Mouse (Mus musculus) urinary bladder, adult 2 months (tissue): ENCODE results near the gene Tmem141. TPM values are rescaled to one million over a fixed set of nuclear protein-coding genes. Genes with fewer than 3 reads are reported as not detected.

Source experiments
- DNase-seq: peaks from one replicate; pipeline ENCODE4 v3.0.0; 2022; ENCODE audit warnings: low spot score
- polyA plus RNA-seq: library from polyadenylated mRNA; depleted of rRNA; stranded (reverse); fragments of >200 nt; gene quantifications from 2 replicates; pipeline ENCODE4 v1.2.3, GENCODE M21; 2012

Tmem141 gene
- polyA plus RNA-seq, 1 experiment = 59.7 TPM

- peak; percentile 88 for DNase-seq
These were observed 13.8 kb downstream of the Tmem141 start, which contains the start of gene Rabl6 for GRCm38 (mm10) chr2:25607761-25608622. Gene Rabl6, minus strand, starts transcription at chr2:25608521.

- no peak for DNase-seq
These were observed 19.3 kb downstream of the Tmem141 start for GRCm38 (mm10) chr2:25602526-25602925.

- no peak for DNase-seq
These were observed 21.8 kb downstream of the Tmem141 start for GRCm38 (mm10) chr2:25600037-25600436.

DNA sequence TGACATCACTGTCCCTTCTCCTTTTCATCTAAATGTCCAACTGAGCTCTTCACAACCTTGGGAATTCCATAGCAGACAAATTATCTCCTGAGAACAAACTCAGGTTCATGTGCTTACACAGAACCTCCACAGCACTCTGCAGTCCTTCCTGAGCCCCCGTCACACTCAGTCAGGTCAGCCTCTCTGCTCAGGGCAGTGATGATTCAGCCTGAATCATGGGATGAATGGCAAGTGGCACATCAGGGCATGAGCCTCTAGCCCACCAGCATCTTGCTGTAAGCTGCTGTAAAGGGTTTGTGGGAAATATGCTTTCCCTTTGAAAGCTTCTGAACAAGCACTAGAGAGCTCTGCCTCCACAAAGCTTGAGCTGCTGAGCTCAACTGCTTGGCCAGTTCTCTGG, 23.1 kb downstream of the Tmem141 start:
- no peak for DNase-seq

DNA sequence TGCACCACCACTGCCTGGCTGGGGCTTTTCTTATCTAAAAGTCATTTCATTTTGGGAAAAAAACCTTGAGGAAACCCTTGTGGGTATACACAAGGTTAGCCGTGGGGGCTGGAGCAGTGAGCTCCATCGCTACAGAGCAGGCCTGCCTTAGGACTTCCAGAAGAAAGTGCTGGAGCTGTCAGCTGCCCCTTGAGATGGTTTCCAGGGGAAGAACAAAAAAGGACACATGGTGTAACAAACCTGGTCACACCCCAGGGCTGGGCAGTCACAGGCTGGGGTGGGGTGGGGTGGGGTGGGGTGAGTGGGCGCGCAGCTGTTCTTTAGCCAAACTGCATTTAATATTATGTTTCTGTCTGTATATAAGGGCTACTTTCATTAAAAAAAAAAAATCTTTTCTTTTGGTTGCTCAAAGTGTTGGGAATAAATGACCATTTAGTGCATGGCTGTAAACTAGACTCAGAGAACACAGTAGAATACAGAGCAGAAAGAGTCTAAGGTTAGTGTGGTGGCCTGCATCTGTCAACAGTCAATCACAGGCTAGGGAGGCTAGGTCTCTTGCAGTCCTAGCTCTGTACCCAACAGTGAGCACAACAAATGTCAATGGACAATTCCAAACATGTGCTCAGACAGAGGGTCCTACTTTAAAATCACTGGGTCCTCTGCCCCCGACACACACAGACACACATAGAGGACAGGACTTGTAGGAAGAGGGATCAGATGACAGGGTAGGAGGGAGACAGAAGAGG, 24.9 kb downstream of the Tmem141 start:
- no peak for DNase-seq

DNA sequence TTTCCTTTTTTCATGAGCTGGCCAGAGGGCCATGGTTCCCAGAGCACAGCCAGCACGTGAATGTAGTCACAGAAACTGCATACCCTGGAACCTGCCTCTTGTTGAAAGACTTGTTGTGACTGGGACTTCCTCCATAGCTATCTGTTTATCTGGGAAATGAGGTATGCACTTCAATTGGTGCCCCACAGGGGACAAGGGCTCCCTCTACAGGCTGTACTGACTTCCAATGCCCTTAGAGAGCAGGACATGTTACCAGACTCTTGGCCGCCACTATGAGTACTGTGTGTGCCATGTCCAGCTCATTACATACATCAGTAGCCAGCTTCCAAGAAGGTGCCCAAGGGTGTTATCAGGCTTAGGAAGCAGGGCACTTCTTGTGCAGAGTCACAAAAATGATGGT, 29.9 kb downstream of the Tmem141 start:
- DNase-seq = no peak

DNA sequence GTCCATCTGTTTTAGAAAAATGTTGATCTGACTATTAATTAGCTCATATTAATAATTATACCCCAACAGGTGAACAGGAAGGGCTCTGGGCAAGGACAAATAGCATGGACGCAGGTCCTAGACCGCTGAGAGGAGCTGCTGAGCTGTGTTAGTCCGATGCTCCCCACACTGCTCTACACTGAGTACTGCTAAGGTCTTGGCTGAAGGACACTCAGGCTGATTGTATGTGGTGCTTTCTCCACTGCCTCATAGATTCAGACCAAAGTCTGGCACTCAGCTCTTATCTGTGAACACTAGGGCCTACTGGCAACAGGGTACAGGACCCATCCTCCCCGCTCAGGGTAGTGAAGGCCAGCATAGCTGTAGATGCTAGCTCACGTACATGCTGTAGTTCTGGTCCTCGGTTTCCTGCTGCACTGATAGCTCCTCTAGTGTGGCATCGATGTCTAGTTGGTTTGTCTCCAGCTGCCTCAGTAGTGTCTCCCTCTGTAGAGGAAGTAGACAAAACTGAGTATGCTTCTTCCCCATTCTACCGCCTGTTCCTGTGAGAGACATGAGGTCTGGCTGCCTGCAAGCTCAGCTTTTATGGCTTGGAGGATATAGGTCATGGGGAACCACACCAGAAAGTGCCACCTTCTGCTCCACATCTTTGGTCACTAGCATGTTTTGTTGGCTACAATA, 33.4 kb downstream of the Tmem141 start:
- DNase-seq = no peak

DNA sequence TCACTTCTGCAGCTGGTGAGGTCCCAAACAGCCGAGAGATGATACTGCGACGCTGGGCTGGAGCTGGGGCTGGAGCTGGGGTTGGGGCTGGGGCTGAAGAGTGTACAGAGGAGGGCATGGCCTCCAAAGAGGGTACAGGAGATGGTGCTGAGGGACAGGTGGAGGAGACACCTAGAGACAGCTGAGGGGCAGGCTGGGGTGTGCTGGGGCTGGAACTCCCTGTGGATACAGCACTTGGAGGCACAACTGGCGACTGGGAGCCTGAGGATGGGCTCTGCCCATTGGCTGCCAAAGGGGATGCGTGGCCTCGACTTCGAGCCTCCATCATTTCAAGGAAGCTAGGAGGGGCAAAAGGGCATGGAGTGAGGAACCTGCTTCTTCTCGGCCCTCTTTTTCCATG, 34.5 kb downstream of the Tmem141 start:
- DNase-seq = no peak

DNA sequence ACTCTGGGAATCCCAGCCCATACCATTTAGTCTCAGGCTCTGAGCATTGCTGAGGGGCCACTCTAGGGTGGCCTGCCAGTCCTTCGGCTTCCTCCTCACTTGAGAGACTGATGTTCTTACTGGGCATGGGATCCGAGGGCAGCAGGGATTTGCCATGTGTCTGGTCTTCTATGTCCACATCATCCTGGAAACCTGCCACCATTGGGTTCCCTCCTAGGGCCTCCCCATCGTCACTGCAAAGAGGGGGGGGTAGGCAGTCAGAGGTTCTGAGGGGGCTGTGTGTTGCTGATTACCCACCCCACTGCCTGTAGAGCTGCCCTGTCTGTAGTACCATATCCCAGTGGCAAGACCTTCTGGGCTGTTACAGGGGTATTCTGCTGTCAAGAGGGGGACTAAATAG, 36.2 kb downstream of the Tmem141 start:
- no peak for DNase-seq

- DNase-seq = no peak
These were observed 36.9 kb downstream of the Tmem141 start for GRCm38 (mm10) chr2:25584856-25585255.

DNA sequence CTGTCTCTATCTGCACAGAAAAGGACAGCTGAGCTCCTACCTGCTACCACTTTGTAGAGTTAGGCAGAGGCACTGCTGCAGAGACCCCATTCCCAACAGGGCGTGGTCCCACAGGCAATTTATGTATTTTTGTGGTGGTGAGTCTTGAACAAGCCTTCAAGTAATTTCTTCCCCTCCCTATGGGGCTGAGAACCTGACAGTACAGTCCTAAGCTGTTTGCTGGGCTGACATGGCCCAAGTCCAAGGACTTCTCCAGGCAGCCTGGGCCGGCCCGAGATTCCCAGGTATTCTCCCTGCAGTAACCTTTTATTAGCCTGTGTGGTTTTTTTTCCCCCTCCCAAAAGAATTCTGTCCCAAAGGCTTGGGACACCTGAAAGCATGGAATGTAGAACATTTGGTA, 37.7 kb downstream of the Tmem141 start:
- no peak for DNase-seq

GRCm38 (mm10) chr2:25583571-25583970, 38.2 kb downstream of the Tmem141 start:
- DNase-seq = no peak

DNA sequence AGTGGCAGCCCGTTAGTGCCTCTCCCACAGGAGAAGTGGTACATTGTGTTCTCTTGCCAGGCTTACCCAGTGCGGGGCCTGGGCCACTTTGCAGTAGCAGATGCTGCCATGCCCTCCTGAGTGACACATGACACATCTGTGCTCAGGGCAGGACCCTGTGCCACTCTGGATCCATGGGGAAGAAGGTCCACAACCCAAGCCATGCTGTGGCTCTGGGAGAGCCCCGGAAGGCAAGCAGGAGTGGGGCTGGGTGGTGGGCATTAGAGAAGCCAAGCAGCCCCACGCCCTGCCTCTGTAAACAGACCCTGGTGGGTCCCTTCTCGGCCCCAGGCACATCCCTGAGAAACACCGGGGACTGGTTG, 38.7 kb downstream of the Tmem141 start:
- peak; percentile 25 for DNase-seq

DNA sequence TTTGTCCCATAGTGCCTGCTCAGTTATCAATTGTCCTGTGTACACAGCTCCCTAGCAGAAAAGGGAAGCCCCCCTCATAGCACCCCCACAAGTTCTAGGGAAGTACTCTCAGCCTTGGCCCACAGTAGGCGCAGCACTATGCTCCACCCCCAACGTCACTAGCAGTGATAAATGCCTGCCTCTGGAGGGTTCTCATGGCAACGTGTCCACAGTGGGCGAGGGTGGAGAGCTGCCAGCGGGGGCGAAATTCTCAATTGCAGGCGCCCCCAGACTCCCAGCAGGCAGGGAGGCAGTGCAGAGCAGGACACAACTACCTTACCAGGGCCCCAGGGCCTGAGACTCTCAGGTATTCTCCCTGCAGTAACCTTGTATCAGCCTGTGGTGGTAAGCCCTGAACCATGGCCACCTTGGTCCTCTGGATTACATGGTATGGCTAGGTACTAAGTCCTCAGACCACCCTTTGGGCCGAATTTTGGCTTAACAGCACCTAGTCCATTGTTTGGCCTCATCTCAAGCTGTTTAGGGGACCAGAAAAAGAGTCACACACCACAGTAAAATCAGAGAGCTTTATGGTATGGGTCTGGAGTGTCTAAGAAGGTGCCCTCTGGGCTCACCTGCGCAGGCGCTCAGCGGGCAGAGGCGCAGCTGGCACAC, 39.2 kb downstream of the Tmem141 start:
- DNase-seq = peak; percentile 19

DNA sequence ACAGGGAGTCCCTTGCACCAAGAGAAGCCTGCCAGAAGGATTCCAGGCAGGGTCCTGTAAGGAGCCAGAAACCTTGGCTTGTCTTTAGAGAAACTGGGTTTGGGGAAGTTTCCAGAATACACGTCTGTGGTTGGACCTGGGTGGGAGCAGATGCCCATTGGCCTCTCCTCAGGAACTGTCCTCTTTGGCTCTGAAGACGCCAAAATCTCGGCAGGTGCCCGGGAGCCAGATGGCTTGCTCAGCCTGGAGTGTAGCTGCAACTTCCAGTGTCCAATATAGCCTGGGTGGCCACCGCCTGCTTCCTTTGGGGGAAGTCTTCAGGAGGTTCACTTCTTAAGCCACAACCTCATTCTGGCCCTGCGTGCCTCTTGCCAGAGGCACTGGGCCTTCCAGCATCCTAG, 39.9 kb downstream of the Tmem141 start:
- DNase-seq = peak; percentile 23

DNA sequence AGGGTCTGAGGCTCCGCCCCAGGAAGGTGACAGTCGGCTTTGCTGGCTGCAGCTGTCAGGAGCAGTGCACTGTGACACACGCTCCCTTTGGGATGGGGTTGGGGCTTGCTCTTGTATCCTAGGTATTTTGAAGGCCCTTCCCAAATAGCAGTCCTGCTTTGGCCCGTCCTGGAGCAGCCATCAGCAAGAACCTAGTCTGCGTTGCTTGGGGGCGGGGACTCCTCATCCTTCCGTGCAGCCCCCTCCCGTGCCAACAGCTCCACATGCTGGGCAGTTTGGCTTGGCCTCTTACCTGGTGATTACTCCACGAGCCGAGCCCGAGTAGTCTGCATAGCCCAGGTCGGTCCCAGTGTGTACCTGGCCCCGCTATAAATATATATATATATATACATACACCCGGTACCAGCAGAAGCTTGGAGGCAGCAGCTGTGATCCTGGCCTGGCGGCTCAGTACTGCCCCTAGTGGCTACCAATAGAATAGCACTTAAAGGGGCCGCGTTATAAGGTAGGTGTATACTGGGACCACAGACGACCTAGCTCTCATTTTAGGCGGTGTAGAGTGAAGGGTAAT, 40.4 kb downstream of the Tmem141 start, which contains the start of gene Ajm1:
Gene Ajm1, minus strand, starts transcription at position 464 of the 571 bp plus-strand sequence.
- peak; percentile 23 for DNase-seq

- DNase-seq = no peak
These were observed 41.1 kb downstream of the Tmem141 start for GRCm38 (mm10) chr2:25580621-25581101.

DNA sequence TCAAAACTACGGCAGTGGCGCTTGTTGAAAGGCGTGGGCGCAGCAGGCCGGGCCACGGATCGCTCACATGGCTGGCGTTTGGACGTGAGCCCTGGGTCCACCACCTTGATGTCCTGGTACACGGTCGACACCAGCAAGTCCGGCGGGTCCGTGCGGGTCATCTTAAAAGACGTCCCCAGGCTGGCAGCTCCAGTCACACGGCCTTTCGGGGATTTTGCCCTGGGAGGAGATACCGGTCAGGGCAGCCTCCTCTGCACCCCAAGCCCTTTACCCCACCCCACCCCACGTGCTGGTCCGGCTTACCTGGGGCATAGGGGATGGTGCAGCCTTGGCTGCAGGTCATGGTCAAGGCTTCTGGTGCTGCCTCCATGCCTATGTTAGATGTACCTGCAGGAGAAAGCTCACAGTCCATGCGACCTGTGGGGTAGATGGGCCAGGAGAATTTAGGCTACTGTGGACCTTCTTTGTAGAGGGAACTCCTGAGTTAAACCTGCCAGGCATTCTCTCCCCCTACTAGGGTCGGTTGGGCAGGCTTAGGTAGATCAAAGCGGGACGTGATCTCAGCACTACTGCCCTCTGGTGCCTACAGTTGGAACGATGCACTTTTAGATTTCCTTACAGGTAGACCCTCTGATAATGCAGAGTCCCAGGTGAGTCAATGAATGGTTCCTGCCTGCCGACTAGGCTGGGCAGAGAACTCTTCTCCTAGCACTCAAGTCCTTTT, 41.9 kb downstream of the Tmem141 start:
- peak; percentile 24 for DNase-seq

DNA sequence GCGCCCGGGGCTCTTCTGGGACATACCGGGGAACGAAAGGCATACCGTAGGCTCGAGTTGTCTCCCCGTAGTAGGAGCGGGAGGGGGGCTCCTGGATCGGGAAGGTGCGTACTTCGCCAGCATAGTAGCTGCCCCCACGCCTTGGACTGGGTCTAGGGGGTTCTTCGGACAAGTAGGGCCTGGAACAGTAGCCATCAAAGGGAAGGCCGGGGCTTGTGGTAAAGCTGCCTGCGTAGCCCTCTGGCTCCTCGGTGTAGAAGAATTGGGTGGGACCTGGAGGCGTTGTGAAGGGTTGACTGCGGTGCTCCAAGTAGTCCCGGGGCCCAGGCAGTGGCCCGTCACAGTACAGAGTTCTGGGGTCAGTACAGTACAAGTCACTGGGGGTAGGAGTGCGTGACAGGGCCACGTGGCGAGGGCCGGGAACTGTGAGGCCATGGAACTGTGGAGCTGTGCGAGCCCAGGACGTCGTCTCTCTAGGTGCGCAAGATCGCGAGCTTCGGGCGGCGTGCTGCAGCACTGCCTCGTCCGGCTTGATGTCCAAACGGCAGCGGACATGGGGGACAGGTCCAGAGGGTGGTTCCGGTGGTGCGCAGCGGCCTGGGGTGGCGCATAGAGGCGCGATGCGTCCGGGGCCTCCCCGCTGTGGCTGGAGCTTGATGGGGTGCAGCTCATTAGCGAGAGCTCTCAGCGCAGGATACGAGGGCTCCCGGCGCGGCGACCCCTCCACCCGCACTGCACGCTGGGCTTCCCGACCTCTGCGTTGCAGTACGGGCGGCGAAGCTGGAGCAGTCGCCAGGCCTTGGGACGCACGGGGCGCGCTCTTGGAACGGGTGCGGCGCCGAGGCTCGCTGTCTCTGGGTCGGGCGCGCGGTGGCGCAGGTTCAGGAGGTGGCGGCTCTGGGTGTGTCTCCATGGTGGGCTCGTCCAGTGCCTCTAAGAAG, 42.7 kb downstream of the Tmem141 start:
- peak; percentile 22 for DNase-seq
